Mouse (Mus musculus) adrenal gland, postnatal 25 days (tissue): ENCODE results near the gene Klf6. TPM values are rescaled to one million over a fixed set of nuclear protein-coding genes. Genes with fewer than 3 reads are reported as not detected.

Experiments used
- DNase-seq: peaks from one replicate; pipeline ENCODE4 v3.0.0; 2021; ENCODE audit warnings: mixed read lengths
- long read RNA-seq: library from polyadenylated mRNA; stranded (forward); transcript quantifications from one replicate; pipeline ENCODE4 v2.0.0, GENCODE M21; 2021
- total RNA-seq: library from RNA; stranded (reverse); gene quantifications from 2 replicates; pipeline ENCODE4 v1.2.3, GENCODE M21; 2021

Gene Klf6
- total RNA-seq: 30.6 and 37.6 TPM in 2 replicates
- long read RNA-seq, full-length matches to known transcripts: 37 of 43 reads
- long read RNA-seq, partial matches to known transcripts: 1 of 43 reads
- long read RNA-seq, other reads (novel, unspliced or antisense): 5 of 43 reads

- DNase-seq: peak; percentile 100
Observed at GRCm38 (mm10) chr13:5861157-5862002, at the start of gene Klf6. Klf6 (plus strand) TSS chr13:5861482.

GRCm38 (mm10) chr13:5813433-5813832, 47.8 kb upstream of the Klf6 start:
- DNase-seq: no peak

- no peak for DNase-seq
Observed at GRCm38 (mm10) chr13:5817250-5817649, 44.0 kb upstream of the Klf6 start.

- DNase-seq: no peak
Observed at GRCm38 (mm10) chr13:5819173-5819572, 42.1 kb upstream of the Klf6 start.

GRCm38 (mm10) chr13:5822586-5822985, 38.7 kb upstream of the Klf6 start:
- no peak for DNase-seq

GRCm38 (mm10) chr13:5823150-5823549, 38.1 kb upstream of the Klf6 start:
- no peak for DNase-seq

- DNase-seq: no peak
Observed at GRCm38 (mm10) chr13:5824189-5824815, 37.0 kb upstream of the Klf6 start.

GRCm38 (mm10) chr13:5826170-5826827, 35.0 kb upstream of the Klf6 start:
- DNase-seq: peak; percentile 13

GRCm38 (mm10) chr13:5831976-5832375, 29.3 kb upstream of the Klf6 start:
- DNase-seq: no peak

GRCm38 (mm10) chr13:5837174-5837777, 24.0 kb upstream of the Klf6 start:
- no peak for DNase-seq

GRCm38 (mm10) chr13:5841418-5841817, 19.9 kb upstream of the Klf6 start:
- DNase-seq: no peak

- no peak for DNase-seq
Observed at GRCm38 (mm10) chr13:5842911-5843310, 18.4 kb upstream of the Klf6 start.

- no peak for DNase-seq
Observed at GRCm38 (mm10) chr13:5843829-5844228, 17.5 kb upstream of the Klf6 start.

GRCm38 (mm10) chr13:5844338-5844737, 16.9 kb upstream of the Klf6 start:
- DNase-seq: no peak

GRCm38 (mm10) chr13:5845161-5845590, 16.1 kb upstream of the Klf6 start:
- DNase-seq: peak; percentile 59

- no peak for DNase-seq
Observed at GRCm38 (mm10) chr13:5845605-5846004, 15.7 kb upstream of the Klf6 start.

- DNase-seq: no peak
Observed at GRCm38 (mm10) chr13:5846860-5847259, 14.4 kb upstream of the Klf6 start.

GRCm38 (mm10) chr13:5847736-5848135, 13.5 kb upstream of the Klf6 start:
- no peak for DNase-seq

- DNase-seq: no peak
Observed at GRCm38 (mm10) chr13:5860651-5861156, 578 bp upstream of the Klf6 start.

GRCm38 (mm10) chr13:5862003-5862625, 832 bp downstream of the Klf6 start:
- peak; percentile 50 for DNase-seq

- DNase-seq: peak; percentile 7
Observed at GRCm38 (mm10) chr13:5862626-5863407, 1.5 kb downstream of the Klf6 start.
